Mouse (Mus musculus) kidney, adult 11 months (tissue): ENCODE data around the gene Olfr435.
"Not testable (repeated sequence)": the region's sequence is repeated elsewhere in the genome, so short reads cannot be mapped to it uniquely, and the experiment has no call there.

Experiments
- DNase-seq: peaks from one replicate; pipeline ENCODE4 v3.0.0; 2022

The Olfr435 gene

GRCm38 (mm10) chr6:43196781-43197180, at the start of gene Olfr435:
TSS of gene Olfr435 (plus strand) at chr6:43197146.
- no peak for DNase-seq

- DNase-seq = no peak
Observed at GRCm38 (mm10) chr6:43159502-43159901, 37.4 kb upstream of the Olfr435 start.

- no peak for DNase-seq
Observed at GRCm38 (mm10) chr6:43162982-43163381, 34.0 kb upstream of the Olfr435 start, which contains the start of gene Olfr437. TSS of gene Olfr437 (plus strand) at chr6:43163282.

- DNase-seq = no peak
Observed at GRCm38 (mm10) chr6:43167246-43167645, 29.7 kb upstream of the Olfr435 start.

GRCm38 (mm10) chr6:43171840-43172239, 25.1 kb upstream of the Olfr435 start, which contains the start of gene Olfr13:
TSS of gene Olfr13 (plus strand) at chr6:43172140.
- no peak for DNase-seq

- DNase-seq = no peak
Observed at GRCm38 (mm10) chr6:43178129-43178528, 18.8 kb upstream of the Olfr435 start.

- no peak for DNase-seq
Observed at GRCm38 (mm10) chr6:43178584-43179501, 18.1 kb upstream of the Olfr435 start.

GRCm38 (mm10) chr6:43190986-43191385, 6.0 kb upstream of the Olfr435 start:
- no peak for DNase-seq

GRCm38 (mm10) chr6:43198094-43198493, 1.1 kb downstream of the Olfr435 start:
- no peak for DNase-seq

GRCm38 (mm10) chr6:43202786-43203185, 5.8 kb downstream of the Olfr435 start:
- no peak for DNase-seq

- no peak for DNase-seq
Observed at GRCm38 (mm10) chr6:43205355-43205754, 8.4 kb downstream of the Olfr435 start.

- not testable (repeated sequence) for DNase-seq
Observed at GRCm38 (mm10) chr6:43212873-43213272, 15.9 kb downstream of the Olfr435 start, which contains the start of gene Olfr434. TSS of gene Olfr434 (plus strand) at chr6:43213021.

- DNase-seq = not testable (repeated sequence)
Observed at GRCm38 (mm10) chr6:43231255-43231654, 34.3 kb downstream of the Olfr435 start, which contains the start of gene Olfr47. TSS of gene Olfr47 (plus strand) at chr6:43231529.

GRCm38 (mm10) chr6:43242061-43242460, 45.1 kb downstream of the Olfr435 start:
- DNase-seq = no peak

GRCm38 (mm10) chr6:43247396-43247795, 50.5 kb downstream of the Olfr435 start:
- no peak for DNase-seq

GRCm38 (mm10) chr6:43252994-43253393, 56.0 kb downstream of the Olfr435 start:
- no peak for DNase-seq
